Mouse (Mus musculus) monocyte, adult 59 days (primary cell): ENCODE measurements around the gene Bcl2. TPM values are rescaled to one million over a fixed set of nuclear protein-coding genes. Genes with fewer than 3 reads are reported as not detected.

Experiments used
- total RNA-seq, 2 experiments: library from RNA; stranded (reverse); gene quantifications; one replicate each; pipeline ENCODE4 v1.2.4; 2023

Bcl2 gene
- total RNA-seq = 10 to 100 TPM; 25.6 to 32.5 TPM

DNA sequence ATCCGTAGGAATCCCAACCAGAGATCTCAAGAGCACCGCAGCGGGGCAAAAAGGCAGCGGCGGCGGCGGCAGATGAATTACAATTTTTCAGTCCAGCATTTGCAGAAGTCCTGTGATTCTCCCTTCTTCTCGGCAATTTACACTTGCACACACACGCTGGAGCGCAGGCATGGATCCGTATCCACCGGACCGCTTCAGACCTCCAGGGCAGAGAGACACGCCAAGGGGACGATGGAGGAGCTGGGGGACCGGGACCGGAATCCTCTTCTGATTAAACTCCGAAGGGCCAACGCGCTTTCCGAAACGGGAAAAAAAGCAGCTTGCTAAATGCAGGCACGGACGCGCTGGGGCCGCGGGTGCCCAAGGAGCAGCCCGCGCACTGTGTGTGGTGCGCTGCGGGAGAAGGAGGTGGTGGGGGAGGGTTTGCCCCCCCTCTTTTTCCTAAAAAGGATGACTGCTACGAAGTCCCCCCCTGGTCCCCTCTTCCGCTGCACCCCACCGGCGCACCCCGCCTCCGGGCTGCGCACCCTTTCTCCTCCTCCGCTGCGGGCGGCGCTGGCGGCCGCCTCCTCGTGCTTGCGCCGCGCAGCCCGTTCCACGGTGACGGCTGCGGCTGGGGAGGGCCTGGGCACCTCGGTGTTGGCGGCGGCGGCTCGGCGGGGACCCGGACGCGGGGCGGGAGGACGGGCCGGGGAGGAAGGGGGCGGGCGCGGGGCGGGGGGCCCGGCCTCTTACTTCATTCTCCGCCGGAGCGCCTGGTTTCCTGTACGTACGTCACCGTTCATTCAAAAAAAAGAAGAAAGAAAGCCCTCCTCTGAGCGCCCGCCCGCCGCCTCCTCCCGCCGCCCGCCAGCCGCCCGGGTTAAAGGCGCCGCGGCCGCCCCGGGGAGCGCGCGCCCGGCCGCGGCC is at the start of gene Bcl2:
Gene Bcl2 (minus strand): TSS at position 654 of the 909 bp plus-strand sequence.

DNA sequence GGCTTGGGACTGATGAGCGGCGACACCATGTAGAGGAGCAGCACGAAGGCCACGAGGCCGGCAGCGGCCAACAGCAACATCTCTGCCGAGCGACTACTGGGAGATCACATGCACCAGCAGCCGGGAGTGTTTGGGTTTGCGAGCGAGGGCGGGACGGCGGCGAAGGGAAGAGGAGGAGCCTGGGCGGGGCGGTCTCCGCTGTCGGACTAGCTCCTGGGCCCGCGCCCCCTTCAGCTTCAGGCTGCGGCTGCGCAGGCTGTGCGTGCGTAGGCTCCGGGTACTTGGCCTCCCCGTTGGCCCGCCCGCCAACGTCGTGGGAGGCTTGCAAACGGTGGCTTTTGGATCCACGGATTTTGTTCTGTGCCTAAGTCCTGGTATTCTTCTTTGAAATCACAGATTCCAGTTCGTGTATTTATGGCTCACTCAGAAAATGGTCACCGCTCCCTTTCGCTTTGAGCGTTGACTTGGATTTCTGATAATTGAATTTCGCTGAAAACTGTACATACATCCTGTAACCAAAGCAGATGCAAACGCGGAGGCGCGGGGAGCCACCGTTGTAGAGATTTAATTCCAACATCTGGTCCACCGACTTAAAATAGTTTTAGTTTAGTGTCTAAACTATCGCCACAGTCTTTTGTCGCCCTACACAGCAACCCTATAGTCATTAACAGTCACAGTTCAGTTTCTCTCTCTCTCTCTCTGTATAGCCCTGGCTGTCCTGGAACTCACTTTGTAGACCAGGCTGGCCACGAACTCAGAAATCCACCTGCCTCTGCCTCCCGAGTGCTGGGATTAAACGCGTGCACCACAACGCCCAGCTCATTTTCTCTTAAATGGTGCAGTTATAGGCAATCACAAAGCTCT is 45.7 kb upstream of the Bcl2 start, which contains the start of gene Kdsr:
Gene Kdsr (minus strand): TSS at position 156 of the 864 bp plus-strand sequence.

Other genes with a start within 250 kb of the Bcl2 start
- 10 to 100 TPM; 15.2 to 16.0 TPM for gene Kdsr, start 45.5 kb upstream of the Bcl2 start, total RNA-seq
- gene Vps4b, start 82.5 kb upstream of the Bcl2 start, total RNA-seq = 100 to 1,000 TPM; 131 to 148 TPM
- gene Serpinb5, start 146.9 kb upstream of the Bcl2 start, total RNA-seq = not detected
- gene Serpinb12, start 220.2 kb upstream of the Bcl2 start, total RNA-seq = under 1 TPM in 1 of 2 experiments, not detected in 1; 0.39 TPM